Mouse (Mus musculus): ENCODE results near the gene Zranb1.
A peak's percentile ranks its signal among the peaks of the same experiment; 100 is the strongest.

Gene Zranb1

DNA sequence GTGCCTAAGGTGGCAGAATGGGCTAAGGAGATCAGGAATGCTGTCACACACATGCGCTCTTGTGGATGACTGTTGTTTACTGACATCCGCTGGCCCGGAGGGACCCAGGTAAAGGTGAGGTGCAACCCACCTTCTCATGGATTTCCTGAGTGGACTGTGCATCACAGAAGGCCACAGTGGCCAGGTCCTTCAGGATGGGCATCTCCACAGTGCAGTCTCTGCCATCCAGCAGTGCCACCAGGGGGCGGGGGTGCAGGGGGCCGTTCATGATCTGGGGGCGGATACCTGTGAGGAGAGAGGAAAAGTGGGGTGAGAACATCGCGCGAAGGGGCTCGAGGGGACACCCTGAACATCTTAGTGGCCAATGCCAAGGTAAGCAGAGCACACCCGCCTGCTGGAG lies 68.1 kb downstream of the Zranb1 start:
- DNase-seq (ENCODE audit: low read depth, low spot score): no peak

DNA sequence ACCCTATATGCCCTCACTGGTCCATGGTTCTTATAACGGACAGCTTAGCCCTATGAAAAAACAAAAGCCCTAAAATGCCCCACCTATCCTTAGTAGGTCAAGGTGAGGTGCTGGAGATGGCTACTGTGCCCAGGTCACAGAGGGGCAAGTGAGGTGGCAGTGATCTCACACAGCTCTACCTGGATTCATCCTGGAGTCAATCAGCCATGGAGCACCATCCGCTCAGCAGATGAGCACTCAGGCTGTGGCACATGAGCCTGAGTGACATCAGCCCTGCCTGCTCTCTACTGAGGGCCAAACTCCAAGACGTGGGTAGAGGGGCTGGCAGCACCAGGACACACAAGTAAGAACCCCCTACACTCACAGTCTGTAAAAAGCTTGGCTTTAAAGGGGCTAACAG lies 70.4 kb downstream of the Zranb1 start:
- no peak for DNase-seq (ENCODE audit: low read depth, low spot score)

DNA sequence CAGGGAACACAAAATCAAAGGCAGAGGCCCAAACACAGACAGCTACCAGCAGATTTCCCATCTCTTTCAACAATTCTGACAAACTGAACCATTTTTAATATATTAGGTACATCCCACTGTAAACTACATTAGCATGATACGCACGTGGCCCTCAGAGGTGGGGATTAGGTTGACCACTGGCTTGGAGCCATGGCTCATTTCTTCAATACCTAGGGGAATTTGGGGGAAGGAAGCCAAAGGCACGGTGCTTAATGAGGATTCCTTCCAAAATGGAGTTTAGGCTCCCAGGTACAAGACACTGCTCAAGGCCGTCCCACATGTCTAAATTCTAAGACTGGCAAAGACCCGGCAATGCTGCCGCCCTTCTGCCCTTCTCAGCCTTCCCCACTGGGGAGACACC lies 71.3 kb downstream of the Zranb1 start:
- DNase-seq (ENCODE audit: low read depth, low spot score): no peak

GRCm38 (mm10) chr7:133003421-133003820 lies 72.5 kb downstream of the Zranb1 start:
- peak; percentile 55 for DNase-seq (ENCODE audit: low read depth, low spot score)

DNA sequence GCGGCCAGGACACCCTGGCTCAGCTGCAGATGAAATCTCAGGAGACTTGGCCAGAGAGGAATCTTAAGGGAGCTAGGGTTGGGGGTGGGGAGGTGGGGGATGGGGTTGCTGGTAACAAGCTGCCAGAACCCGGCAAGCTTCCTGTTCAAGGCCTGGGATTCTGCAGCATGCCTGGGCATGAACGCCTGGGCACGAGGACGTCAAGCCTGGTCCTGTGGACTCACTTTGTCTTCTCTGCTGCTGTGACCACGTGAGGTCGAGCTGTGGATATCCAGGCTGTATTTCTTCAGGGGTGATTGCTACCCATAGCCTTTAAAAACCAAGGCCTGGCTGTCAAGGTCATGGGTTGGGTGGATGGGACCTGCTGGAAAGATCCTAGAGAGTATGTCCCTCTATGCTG lies 74.8 kb downstream of the Zranb1 start:
- no peak for DNase-seq (ENCODE audit: low read depth, low spot score)

DNA sequence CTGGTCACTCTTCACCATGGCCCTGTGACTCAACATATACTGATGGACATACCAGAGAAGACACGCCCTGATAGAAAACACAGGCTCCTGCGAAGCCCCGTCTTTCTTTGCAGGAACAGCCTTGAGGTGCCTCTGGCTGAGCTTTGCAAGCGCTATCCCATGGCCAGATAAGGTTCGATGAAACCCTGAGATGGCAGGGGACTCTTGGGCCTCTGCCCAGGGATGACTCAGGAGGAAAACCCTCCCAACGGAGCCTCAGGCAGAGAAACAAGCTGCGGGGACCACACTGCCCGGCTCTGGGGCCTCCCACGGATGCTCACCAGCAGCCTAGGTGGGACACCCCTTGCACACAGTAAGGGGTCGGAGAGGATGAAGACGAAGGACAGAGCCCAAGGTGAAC lies 76.4 kb downstream of the Zranb1 start:
- no peak for DNase-seq (ENCODE audit: low read depth, low spot score)

DNA sequence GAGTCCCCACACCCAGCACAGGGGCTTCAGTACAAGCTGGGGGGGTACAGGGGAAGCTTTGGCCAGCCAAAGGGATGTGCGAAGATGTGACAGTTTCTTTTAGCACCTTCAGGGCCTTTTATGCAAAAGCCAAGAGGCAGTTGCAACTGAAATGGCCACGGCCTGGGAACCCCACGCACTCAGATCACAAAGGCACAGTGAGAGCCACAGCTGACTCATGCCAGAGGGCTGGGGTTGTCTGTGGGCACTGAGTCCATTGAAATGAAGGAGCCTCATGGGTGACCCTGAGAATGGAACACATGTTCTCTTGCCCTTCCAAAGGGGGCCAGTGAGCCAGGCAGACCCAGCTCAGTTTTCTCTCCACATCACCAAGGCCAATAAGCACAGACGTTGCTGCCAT lies 77.7 kb downstream of the Zranb1 start:
- no peak for DNase-seq (ENCODE audit: low read depth, low spot score)

DNA sequence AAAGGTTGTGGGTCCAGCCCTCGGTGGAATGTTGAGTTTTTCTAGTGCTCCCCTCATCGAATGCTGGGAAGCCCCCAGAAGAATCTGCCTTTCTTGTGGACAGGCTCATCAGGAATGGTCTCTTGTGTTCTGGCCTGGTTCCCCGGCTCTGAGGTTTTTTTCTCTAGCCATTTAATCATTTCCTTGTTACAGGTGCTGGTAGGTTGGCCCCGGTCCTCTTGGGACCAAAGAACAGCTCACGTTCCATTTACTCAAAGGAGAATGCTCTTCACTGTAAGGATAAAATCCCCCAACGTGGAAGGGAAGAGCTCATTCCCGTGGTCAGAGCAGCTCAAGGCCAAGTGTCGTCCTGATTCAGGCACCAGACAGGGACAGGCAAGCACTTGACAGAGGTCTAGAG lies 78.7 kb downstream of the Zranb1 start:
- DNase-seq (ENCODE audit: low read depth, low spot score): no peak

GRCm38 (mm10) chr7:133010477-133010876 lies 79.5 kb downstream of the Zranb1 start:
- no peak for DNase-seq (ENCODE audit: low read depth, low spot score)

GRCm38 (mm10) chr7:133011191-133011590 lies 80.2 kb downstream of the Zranb1 start:
- no peak for DNase-seq (ENCODE audit: low read depth, low spot score)

GRCm38 (mm10) chr7:133011611-133012010 lies 80.7 kb downstream of the Zranb1 start:
- no peak for DNase-seq (ENCODE audit: low read depth, low spot score)

GRCm38 (mm10) chr7:133012637-133013366 lies 81.9 kb downstream of the Zranb1 start:
- DNase-seq (ENCODE audit: low read depth, low spot score): no peak

- DNase-seq (ENCODE audit: low read depth, low spot score): no peak
Observed at GRCm38 (mm10) chr7:133013923-133014322, 83.0 kb downstream of the Zranb1 start.

- no peak for DNase-seq (ENCODE audit: low read depth, low spot score)
Observed at GRCm38 (mm10) chr7:133014631-133015030, 83.7 kb downstream of the Zranb1 start.

- no peak for DNase-seq (ENCODE audit: low read depth, low spot score)
Observed at GRCm38 (mm10) chr7:133015416-133016070, 84.6 kb downstream of the Zranb1 start.

GRCm38 (mm10) chr7:133018961-133019360 lies 88.0 kb downstream of the Zranb1 start:
- no peak for DNase-seq (ENCODE audit: low read depth, low spot score)

DNA sequence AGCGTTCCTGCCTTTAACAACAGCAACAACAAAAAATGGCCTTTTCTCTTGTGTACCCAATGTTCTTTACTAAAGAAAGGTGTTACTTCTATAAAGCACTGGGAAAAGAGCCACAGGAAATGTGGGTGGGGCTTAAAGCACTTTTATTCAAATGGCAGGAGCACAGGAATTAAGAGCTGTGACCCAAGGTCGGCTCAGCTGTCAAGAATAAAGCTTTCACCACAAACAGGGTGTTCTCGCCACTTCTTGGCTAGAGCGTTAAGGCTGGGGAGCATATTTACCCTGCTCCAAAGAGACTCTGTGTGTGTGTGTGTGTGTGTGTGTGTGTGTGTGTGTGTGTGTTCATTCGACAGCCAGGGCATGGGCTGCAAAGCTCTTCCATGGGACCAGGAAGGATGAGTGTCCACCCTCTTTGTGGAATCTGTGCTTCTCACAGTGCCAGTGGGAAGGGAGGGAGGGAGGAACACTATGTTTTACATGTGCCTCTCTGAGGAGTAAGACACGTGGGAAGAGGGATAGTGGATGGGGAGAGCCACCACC lies 88.6 kb downstream of the Zranb1 start:
- no peak for DNase-seq (ENCODE audit: low read depth, low spot score)

DNA sequence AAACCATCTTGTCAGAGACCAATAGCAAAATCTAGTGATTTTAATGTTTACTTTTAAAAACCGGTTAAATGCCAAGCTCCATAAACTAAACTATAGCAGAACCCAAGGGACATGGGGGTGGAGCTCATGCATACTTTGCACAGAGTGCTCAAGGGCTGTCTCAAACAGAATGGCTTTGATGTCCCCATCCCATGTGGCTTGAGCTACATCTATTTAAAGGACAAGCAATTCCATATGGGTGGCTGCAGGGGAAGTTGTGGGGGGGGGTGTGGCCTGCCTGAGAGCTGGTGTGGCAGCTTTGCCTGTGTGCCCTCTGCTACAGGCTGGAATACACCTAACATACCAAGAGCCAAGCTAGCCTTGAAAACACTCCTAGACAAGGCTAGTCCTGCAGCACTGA lies 93.8 kb downstream of the Zranb1 start:
- peak; percentile 49 for DNase-seq (ENCODE audit: low read depth, low spot score)

DNA sequence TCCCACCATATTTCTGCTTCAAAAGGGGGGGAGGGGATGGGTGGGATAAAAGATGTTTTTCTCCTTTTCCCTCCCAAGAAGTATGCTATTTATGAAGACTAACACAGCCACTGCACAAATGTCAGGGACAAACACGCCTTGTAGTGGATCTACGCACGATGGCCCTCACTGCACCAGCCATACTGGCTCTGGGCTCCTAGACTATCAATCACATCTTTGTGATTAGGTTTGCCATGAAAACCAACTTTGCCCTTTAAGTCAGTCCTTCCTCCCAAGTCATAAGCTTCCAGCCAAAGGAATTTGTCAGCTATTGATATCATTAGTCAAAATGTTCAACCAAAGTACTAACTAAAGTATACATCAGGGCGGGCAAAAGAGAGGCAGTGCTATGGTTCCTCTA lies 97.0 kb downstream of the Zranb1 start:
- DNase-seq (ENCODE audit: low read depth, low spot score): no peak

DNA sequence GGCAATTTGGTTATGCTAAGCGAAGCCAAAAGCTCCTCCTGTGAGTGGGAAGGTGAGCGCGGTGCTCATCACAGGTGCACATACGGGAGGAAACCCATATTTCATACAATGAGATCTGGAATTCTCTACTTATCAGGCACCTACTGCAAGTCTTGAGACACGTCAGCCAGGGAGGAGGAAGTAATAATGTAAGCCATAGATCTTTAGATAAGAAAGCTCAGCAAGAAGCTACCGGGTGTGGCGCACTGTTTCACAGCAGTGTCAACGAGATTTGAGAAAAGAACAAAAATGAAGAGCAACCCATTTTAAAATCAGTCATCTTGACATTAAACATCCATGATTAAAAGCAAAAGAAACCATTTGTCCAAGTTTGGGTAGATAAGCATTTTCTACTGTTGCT lies 98.1 kb downstream of the Zranb1 start:
- no peak for DNase-seq (ENCODE audit: low read depth, low spot score)

DNA sequence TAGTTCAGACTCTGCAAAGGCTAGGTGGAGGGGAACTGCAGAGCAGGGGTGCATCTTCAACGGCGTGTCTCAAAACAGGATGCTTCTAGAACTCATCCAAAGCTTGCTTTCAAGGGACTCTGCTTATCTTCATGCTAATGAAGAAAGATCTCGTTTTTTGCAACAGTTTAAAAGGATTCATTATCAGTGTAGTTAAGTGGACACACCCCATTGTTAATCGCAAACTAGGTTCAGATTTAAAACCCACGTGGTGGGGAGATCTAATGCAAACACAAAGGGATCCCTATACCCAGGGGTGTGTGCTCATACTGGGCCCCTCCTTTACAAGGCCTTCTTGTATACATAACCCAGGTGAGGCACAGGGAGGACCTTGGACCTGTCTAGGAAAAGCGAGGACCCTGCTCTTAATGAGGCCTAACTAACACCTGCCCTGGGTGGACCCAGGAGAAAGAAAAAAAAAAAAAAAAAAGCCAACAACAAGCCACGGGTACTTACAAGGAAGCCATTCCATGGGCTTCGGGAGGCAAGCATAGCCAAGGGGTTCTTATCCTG lies 98.6 kb downstream of the Zranb1 start:
- no peak for DNase-seq (ENCODE audit: low read depth, low spot score)

DNA sequence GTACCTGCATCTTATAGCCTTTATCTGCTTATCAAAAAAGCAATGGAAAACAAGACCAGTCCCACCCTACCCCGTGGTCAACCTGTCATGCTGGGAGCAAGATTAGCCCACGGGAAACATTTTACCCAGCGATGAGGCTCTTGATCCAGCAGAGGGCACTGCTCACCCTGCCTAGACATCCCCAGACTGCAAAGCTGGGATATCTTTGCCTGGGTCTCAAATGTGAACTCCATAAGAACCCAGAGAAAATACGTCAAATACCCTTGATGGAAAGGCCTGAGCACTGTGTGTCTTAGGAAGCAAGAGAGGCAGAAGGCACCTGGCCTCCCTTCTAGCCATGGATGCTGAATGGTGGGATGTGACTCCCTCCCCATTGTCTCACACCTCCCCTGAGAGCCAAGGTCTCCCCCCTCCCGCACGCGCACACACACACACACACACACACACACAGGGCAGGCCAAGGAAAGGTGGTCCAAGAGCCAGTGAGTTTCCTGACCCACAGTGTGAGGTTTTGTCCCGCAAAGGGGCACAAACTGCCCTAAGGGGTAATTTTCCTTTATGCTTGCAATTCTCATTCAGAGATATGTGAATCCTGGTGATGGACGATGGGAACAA lies 101.8 kb downstream of the Zranb1 start:
- DNase-seq (ENCODE audit: low read depth, low spot score): peak; percentile 69
